Mouse (Mus musculus) adrenal gland, postnatal 4 days (tissue): ENCODE results near the gene Gm45233. TPM values are rescaled to one million over a fixed set of nuclear protein-coding genes. Genes with fewer than 3 reads are reported as not detected.

Experiments used
- DNase-seq, 2 experiments: peaks; one replicate each; pipeline ENCODE4 v3.0.0; 2021 to 2022; ENCODE audit warnings: low spot score in 2 of 2, mixed read lengths in 2 of 2
- microRNA-seq: library from miRNA; unstranded; fragments of <30 nt; microRNA quantifications from one replicate; pipeline ENCODE4 v1.2.0, GENCODE M21; 2021
- total RNA-seq, 2 experiments: library from RNA; stranded (reverse); gene quantifications; 2 replicates each; pipeline ENCODE4 v1.2.3; 2021

Gene Gm45233
- total RNA-seq, 2 experiments from 2014 or later, result 2.1 to 2.7 TPM

GRCm38 (mm10) chr7:43490861-43491260 is 46.9 kb downstream of the Gm45233 start:
- no peak for DNase-seq

DNA sequence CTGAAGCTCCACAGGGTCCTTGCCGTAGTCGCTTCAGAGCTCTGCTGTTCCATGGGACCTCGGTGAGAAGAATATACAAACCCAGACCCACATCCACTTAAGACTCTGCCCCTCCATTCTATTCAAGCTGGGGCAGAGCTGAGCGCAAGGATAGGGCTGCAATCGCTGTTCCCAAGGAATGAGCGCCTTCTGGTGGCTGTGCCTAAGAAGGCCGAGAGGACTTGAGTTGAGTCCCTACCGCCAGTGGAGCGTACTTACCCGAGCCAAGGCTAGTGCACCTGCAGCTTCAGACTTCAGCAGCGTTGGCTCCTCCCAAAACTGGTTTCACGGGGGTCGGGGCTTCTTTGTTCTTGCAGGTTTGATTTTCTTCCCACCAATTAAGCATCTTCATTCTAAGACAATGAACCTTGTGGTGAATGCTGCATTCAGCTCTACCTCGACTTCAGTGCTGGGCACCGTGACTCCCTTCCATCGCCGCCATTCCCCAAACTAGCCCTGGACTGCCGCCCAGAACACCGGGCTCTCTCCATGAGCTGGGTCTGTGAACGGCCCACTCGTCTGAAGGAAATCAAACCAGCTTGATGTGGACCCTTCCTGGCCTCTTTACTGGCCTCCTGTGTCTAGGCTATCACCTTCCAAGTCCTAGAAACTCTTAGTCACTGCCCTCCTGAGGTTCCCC is 51.6 kb downstream of the Gm45233 start:
- DNase-seq, result no peak

DNA sequence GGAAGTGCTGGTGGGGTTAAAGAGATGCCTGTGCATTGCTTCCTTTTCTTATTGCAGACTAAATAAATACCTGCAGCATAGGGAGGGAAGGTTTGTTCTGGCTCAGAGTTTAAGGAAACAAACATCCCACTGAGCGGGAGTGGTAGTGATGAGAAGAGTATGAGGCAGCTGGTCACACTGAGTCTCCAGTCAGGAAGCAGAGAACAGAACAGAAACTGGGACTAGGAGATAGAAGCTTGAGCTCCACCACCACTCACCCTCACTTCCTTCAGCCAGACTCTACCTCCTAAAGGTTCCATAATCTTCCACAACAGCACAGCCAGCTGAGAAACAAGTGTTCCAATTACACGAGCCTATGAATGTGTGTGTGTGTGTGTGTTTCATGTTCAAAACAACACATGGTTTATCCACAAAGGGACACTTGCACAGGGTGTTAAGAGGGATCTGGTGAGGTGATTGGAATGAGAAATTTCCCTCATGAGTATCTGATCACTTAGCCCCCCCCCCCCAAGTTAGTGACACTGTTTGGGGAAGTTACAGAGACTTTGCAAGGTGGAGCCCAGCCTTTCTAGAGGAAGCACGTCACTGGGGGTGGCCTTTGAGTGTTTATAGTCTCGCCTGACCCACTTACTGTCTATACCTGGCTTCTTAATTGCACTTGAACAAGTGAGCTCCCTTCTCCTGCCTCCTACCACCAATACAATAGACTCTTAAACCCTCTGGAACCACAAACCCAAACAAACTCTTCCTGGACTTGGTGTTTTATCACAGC is 68.0 kb downstream of the Gm45233 start:
- no peak for DNase-seq

DNA sequence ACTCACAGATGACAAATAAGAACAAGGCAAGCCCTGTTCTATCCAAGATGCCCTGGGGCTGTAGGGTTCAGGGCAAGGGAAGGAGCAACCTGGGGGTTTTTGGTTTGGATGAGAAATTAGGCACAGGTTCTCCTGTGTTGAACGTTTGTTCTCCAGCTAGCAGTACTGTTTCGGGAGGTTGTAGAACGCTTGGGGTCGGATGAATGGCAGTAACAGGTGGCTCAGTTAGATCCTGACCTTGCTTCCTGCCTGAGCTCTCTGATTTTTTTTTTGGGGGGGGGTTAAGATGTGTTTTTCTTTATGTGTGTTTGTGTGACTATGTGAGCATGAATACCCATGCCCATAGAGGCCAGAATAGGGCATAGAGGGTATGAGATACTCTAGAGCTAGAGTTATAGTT is 68.6 kb downstream of the Gm45233 start:
- no peak for DNase-seq

Small RNAs within 50 kb of the gene (microRNA-seq; reads per million reads assigned to microRNA genes)
- not detected for gene Mir7051

Other genes starting within 250 kb of the Gm45233 start
- 10 to 100 TPM; 19.0 to 19.5 TPM for gene Zfp715, start 130.8 kb upstream of the Gm45233 start, total RNA-seq
- gene Siglecf, start 92.8 kb upstream of the Gm45233 start, total RNA-seq, result under 1 TPM in 1 of 2 experiments, not detected in 1; 0.17 TPM
- gene Siglecg, start 35.9 kb upstream of the Gm45233 start, total RNA-seq, result under 1 TPM; 0.36 to 0.62 TPM
- not detected for gene Lim2, start 16.5 kb upstream of the Gm45233 start, total RNA-seq
- gene Nkg7, start 7.1 kb upstream of the Gm45233 start, total RNA-seq, result under 1 TPM in 1 of 2 experiments, not detected in 1; 0.68 TPM
- not detected for gene Cldnd2, start 3.3 kb upstream of the Gm45233 start, total RNA-seq
- gene Etfb, start within 50 bp of the Gm45233 start, total RNA-seq, result 100 to 1,000 TPM; 378 to 458 TPM
- 1 to 10 TPM; 7.0 to 7.2 TPM for gene Vsig10l, start 19.0 kb downstream of the Gm45233 start, total RNA-seq
- gene Iglon5, start 45.9 kb downstream of the Gm45233 start, total RNA-seq, result 1 to 10 TPM; 3.2 to 3.8 TPM
- not detected for gene 4931406B18Rik, start 61.8 kb downstream of the Gm45233 start, total RNA-seq
- gene Cd33, start 100.3 kb downstream of the Gm45233 start, total RNA-seq, result 1 to 10 TPM; 3.0 to 4.1 TPM
- gene Zfp658, start 118.1 kb downstream of the Gm45233 start, total RNA-seq, result 1 to 10 TPM; 3.4 TPM
- 10 to 100 TPM; 17.6 to 18.9 TPM for gene Zfp719, start 135.5 kb downstream of the Gm45233 start, total RNA-seq
- gene Zfp819, start 163.0 kb downstream of the Gm45233 start, total RNA-seq, result under 1 TPM; 0.22 to 0.28 TPM
- under 1 TPM in 1 of 2 experiments, not detected in 1; 0.14 TPM for gene Ceacam18, start 190.6 kb downstream of the Gm45233 start, total RNA-seq
- 1 to 10 TPM; 2.1 to 2.2 TPM for gene Siglece, start 216.0 kb downstream of the Gm45233 start, total RNA-seq
- gene Ctu1, start 227.9 kb downstream of the Gm45233 start, total RNA-seq, result 10 to 100 TPM; 12.0 to 12.6 TPM
- under 1 TPM in 1 of 2 experiments, not detected in 1; 0.31 TPM for gene Klk14, start 246.3 kb downstream of the Gm45233 start, total RNA-seq